17 mouse cellular contexts compared by ENCODE assay signal in genomic region chr10:98906941-98907549, GRCm38 (mm10). TPM values are rescaled to one million over a fixed set of nuclear protein-coding genes. Genes with fewer than 3 reads are reported as not detected.
DNase-seq lines count a peak whose midpoint lies in the region; ATAC-seq and TF ChIP-seq lines count a peak whose summit lies in the region.
"Had no signal": no experiment of that assay in that cellular context is flagged by ENCODE, and none has a peak within 500 bp of the region (broad histone marks: within the 10 kb centered on the region; RNA-seq: fewer than 3 reads in every experiment).

No protein-coding gene starts in this region.

- H3K27ac ChIP-seq in left cerebral cortex, adult 2 months, result peak overlapping the region; percentile 52
- H3K27ac ChIP-seq in liver, embryonic 13.5 days, result peak overlapping the region; percentile 93
- H3K27ac ChIP-seq: embryonic facial prominence, embryonic 15.5 days; forebrain, embryonic 12.5 days; midbrain, embryonic 15.5 days; neural tube, embryonic 12.5 days had no signal

- peak overlapping the region; percentile 58 for H3K4me2 ChIP-seq in liver, embryonic 13.5 days
- H3K4me2 ChIP-seq: embryonic facial prominence, embryonic 15.5 days; forebrain, embryonic 12.5 days; heart, embryonic 11.5 days; midbrain, embryonic 15.5 days; neural tube, embryonic 12.5 days had no signal

- peaks cover 38% of the 10 kb centered on the region for H3K4me1 ChIP-seq in liver, embryonic 13.5 days (replicated peaks)
- H3K4me1 ChIP-seq: embryonic facial prominence, embryonic 15.5 days; forebrain, embryonic 12.5 days; midbrain, embryonic 15.5 days; neural tube, embryonic 12.5 days had no signal

- ATAC-seq in liver, embryonic 13.5 days (ENCODE audit: low read depth), result peak; percentile 47
- peak; percentile 51 for ATAC-seq in megakaryocyte progenitor cell, adult 5-6 weeks (replicated peaks; ENCODE audit: poor library complexity)
- ATAC-seq in inflammation-experienced regulatory T-cells, adult 6 months, result no peak
- ATAC-seq: activated CD4-positive, CD25-positive, alpha-beta regulatory T cell, adult 4 months; intestine, embryonic 16.5 days; midbrain, embryonic 15.5 days had no signal

- no peaks in the 10 kb centered on the region for H3K27me3 ChIP-seq in liver, embryonic 13.5 days
- H3K27me3 ChIP-seq: embryonic facial prominence, embryonic 15.5 days; forebrain, embryonic 12.5 days; midbrain, embryonic 15.5 days; neural tube, embryonic 12.5 days had no signal

- no peak overlapping the region for H3K9ac ChIP-seq in liver, embryonic 13.5 days
- H3K9ac ChIP-seq: embryonic facial prominence, embryonic 15.5 days; forebrain, embryonic 12.5 days; midbrain, embryonic 15.5 days; neural tube, embryonic 12.5 days had no signal

- DNase-seq in left cerebral cortex, adult 2 months (ENCODE audit: extremely low spot score in 1 of 2, low spot score in 2 of 2), result no peak
- DNase-seq in left cerebral cortex, postnatal 10 days (ENCODE audit: extremely low spot score in 1 of 2, low spot score in 2 of 2), result no peak
- DNase-seq in c-Kit-positive CD71-positive TER-119-negative erythroid progenitor cells, embryonic 14.5 days (ENCODE audit: low read depth), result peak; percentile 64
- DNase-seq in liver, embryonic 13.5 days, result peak; percentile 49
- DNase-seq in kidney, postnatal 36 days, result no peak
- DNase-seq: adrenal gland, postnatal 36 days; cerebellum, adult 11-12 months; kidney, postnatal 25 days had no signal

- intact Hi-C loops in left cerebral cortex, adult 2 months (cut with DNase I), result no loop called here
- intact Hi-C loops in left cerebral cortex, postnatal 10 days (cut with DNase I), result no loop called here

- TF ChIP-seq CTCF in left cerebral cortex, adult 2 months (IDR thresholded peaks at IDR 0.05), result no peak

- no peaks in the 10 kb centered on the region for H3K36me3 ChIP-seq in liver, embryonic 13.5 days
- H3K36me3 ChIP-seq: embryonic facial prominence, embryonic 15.5 days; forebrain, embryonic 12.5 days; midbrain, embryonic 15.5 days; neural tube, embryonic 12.5 days had no signal

- H3K9me3 ChIP-seq in liver, embryonic 13.5 days (replicated peaks), result no peaks in the 10 kb centered on the region
- H3K9me3 ChIP-seq: embryonic facial prominence, embryonic 15.5 days; forebrain, embryonic 12.5 days; midbrain, embryonic 15.5 days; neural tube, embryonic 12.5 days had no signal

- 36% methylated on average over 5 of the region's 5 CpGs for WGBS in liver, embryonic 13.5 days (ENCODE audit: insufficient replicate concordance)

- no peak overlapping the region for H3K4me3 ChIP-seq in left cerebral cortex, adult 2 months
- H3K4me3 ChIP-seq in liver, embryonic 13.5 days (replicated peaks), result no peak overlapping the region
- H3K4me3 ChIP-seq: embryonic facial prominence, embryonic 15.5 days; forebrain, embryonic 12.5 days; midbrain, embryonic 15.5 days; neural tube, embryonic 12.5 days had no signal

RNA-seq across cellular contexts. Expression of gene Atp2b1, which starts 7.2 kb away (rescaled TPM):
- total RNA-seq in left cerebral cortex, adult 2 months (2021), result 100 to 1,000 TPM; 686 to 742 TPM
- total RNA-seq in left cerebral cortex, postnatal 10 days (2021), result 100 to 1,000 TPM; 655 to 659 TPM
- polyA plus RNA-seq in liver, embryonic 13.5 days (2015; fragmentation: Nextera tagmentation; extraction: Ambion mirVana), result 38.1 and 43.9 TPM in 2 replicates
- total RNA-seq in megakaryocyte progenitor cell, adult 5-6 weeks (2015), result 31.2 and 32.3 TPM in 2 replicates
- 28.5 and 57.0 TPM in 2 replicates for total RNA-seq in megakaryocyte progenitor cell, adult 5-6 weeks (2017)
- polyA plus RNA-seq in inflammation-experienced regulatory T-cells, adult 6 months (2017; shearing (Covaris generic)), result 100 to 1,000 TPM; 144 to 179 (median 149) TPM

Comparison
In these comparisons a context has a peak if more than half of its experiments do, and no peak if none do; other contexts are left out.
1. DNase-seq: peak in c-Kit-positive CD71-positive TER-119-negative erythroid progenitor cells, embryonic 14.5 days (single experiment) and liver, embryonic 13.5 days (single experiment); none in left cerebral cortex, adult 2 months (0 of 2), left cerebral cortex, postnatal 10 days (0 of 2) and kidney, postnatal 36 days (0 of 2).
2. RNA of gene Atp2b1, which starts 7.2 kb away (total RNA-seq): 686 to 742 TPM in left cerebral cortex, adult 2 months and 655 to 659 TPM in left cerebral cortex, postnatal 10 days; 28.5 to 57.0 TPM in megakaryocyte progenitor cell, adult 5-6 weeks; every median in the first group is over 10 times any median in the second.